Mouse (Mus musculus) mouse trophoblast stem cell (cell line): ENCODE results near the gene Lig4.

Experiments used
- in situ Hi-C, 2 experiments: fragments of 300-500 bp; cut with MseI, MboI; formaldehyde crosslinking; loops; 2 replicates in 1 of 2; 3 replicates in 1 of 2; pipeline ENCODE4 v1.15.1; 2025

The Lig4 gene

DNA sequence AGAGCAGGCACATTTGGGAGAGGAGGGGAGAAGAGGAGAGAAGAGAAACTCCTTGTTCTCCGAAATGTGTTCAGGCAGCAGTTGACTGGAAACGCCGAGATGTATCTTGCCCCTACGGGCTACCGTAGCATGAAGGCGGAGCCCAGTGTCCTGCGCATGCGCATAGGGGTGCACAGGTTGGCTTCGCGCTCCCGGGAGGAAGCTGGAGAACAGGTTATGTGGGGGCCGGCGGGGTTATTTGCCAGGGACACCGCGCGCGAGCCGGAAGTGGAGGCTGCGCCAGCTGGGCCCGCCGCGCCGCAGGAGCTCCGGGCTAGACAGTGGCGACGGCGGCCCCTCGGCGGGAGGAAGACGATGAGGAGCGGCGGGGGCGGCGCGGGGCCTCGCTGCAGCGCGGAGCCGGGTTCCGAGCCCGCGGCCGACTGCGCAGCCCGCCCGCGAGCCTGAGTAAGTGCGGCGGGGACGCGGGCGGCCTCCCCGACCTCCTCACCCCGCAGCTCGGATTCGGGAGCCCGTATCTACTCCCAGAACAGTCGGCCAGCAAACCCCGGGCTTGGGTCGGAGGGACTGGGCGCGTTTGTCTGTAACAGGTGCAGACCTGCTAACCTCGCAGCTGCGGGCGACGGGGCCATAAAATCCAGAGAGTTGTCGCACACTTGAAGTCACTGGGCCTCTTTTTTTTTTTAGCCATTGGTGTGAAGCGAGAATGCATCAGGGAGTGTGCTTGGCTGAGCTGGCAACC is at the start of gene Lig4, which contains the start of gene Abhd13:
TSS of gene Lig4 (minus strand) at position 114 of the 742 bp plus-strand sequence.
TSS of gene Abhd13 (plus strand) at position 135 of the 742 bp plus-strand sequence.
- in situ Hi-C loops = no loop called here

DNA sequence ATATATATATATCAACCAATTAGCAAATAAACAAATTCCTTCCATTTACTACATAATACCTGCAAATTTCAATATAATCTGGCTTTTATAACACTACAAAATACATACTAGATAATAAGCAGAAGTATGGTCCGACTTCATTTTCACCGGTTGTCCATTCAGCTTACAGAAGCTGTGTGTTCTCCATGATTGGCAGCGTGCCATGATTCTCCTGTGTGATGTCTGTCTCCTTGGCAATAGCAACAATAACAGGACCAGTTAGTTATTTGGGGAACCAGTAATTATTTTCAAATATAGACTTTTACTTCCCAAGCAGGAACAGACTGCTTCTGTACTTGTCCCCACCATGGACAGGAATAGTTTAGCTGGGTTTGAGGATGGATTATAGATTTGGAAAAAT is 39.7 kb upstream of the Lig4 start:
- in situ Hi-C loops = no loop called here

DNA sequence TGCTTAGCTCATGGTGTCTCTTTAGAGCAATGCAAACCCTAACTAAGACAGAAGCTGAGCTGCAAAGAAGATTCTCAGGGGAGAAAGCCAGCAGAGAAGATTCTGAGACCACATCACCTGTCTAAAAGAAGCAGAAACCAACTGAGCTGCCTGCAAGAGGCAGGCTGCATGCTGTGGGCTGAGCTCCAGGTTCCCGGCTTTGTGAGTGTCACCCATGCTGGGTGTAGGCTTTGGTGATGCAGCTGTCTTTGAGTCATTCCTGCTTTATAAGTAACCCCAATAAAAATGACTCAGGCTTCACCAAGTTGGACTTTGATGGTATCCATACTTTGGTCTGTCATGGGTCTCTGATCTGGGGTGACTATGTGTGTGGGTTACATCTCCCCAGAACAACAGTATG is 38.8 kb upstream of the Lig4 start:
- in situ Hi-C loops = no loop called here

DNA sequence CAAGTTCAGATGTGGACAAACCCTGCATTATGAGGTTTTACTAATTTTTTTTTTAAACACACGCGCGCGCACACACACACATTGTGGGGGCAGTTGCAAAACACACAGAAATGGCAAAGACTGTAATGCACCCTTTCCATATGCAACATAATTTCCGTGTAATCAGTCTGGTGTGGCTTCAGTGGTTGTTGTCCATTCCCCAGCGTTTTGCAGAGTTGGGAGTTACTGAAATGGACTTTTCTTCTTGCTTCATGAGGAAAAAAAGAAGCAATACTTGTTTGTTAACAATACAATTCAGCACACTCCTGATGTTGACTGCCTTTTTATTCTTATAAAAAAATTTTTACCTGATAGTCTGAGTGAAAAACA is 30.2 kb upstream of the Lig4 start:
- in situ Hi-C loops = no loop called here

DNA sequence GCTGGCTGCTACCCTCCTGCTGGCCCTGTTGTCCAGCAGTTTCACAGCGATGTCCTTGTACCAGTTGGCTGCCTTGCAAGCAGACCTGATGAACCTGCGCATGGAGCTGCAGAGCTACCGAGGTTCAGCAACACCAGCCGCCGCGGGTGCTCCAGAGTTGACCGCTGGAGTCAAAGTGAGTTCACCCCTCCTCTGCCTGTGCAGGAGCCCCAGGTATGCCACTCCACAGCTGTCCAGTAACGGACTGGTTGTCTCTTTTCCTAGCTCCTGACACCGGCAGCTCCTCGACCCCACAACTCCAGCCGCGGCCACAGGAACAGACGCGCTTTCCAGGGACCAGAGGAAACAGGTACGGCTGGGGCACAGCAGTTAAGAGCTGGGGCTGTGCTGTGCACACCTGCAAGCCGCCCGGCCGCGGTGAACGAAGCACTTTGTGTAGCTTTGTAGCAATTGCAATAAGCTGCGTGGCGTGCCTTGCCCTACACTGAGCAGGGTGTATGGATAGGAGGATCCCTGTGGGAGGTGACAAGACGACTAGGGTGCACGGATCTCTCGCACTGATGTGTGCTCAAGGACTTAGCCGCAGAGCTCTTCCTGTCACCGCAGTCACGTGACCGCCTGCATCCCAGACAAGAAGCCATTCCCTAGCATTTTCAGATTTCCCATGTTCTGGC is 29.6 kb upstream of the Lig4 start:
- in situ Hi-C loops = no loop called here

DNA sequence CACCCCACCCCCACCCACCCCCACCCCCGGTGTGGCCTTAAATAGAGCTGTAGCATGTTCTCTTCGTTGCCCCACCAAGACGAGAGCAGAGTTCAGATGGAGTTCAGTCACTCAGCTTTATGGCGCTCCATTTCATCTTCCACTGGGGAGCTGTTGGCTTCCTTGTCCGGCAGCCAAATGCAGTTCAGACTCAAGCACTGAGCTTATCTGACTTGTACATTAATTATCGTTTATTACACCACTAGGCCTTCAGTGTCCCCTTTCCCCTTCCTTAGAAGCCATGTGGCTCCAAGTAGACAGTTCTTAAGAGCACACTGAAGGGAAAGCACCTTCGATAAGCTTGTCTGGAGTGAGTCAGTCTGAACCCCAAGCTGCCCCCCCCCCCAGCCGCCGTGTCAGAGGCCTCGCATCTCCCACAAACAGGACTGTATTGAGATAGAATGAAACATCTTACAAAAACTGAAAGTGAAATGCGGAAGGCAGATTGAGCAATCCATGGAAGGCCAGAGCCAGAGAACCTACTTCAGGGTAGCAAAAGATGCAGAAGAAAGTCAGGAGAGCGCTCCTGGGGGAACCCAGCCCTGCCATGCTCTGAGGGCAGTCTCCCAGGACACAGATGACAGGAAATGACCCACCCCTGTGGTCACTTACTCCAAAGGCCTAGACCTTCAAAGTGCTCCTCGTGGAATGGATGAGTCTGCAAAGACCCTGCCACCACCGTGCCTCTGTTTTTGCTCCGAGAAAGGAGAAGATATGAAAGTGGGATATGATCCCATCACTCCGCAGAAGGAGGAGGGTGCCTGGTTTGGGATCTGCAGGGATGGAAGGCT is 28.9 kb upstream of the Lig4 start, which contains the start of gene Tnfsf13b:
TSS of gene Tnfsf13b (plus strand) at position 312 of the 830 bp plus-strand sequence.
- in situ Hi-C loops = no loop called here

DNA sequence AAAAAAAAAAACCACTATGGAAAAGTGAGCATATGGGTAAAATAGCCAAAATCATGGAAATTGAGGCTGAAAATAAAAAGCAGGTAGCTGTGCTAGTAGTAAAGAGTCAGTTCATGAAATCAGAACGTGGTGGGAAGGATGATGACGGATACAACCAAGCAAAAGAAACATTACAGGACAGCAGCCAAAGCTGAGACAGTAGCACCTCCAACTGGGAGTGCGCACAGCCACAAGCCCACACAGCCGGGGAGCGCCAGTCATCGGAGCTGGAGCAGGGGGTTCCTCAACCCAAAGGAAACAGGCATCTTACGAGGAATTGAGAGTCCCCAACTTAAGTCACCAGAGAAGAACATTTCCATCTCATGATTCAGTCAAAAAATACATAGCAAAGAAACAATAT is 26.6 kb upstream of the Lig4 start:
- in situ Hi-C loops = no loop called here

DNA sequence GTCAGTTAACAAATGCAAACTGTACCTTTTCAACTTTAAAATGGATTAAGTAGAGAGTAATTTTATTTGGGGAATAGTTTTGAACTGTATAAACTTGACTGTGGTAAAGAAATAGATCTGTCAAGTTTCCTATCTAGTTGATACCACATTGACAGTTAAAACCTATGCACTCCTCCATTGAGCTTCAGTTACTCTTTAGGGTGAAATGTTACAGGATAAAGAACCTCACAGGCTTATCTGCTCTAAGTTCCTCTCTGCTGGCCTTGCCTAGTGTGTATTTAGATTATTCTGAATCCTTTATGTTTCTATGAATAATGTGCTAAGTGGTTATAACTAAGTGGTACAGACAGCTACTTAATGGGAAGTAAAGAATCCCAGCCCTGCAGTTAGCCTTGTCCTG is 2.7 kb upstream of the Lig4 start:
- in situ Hi-C loops = no loop called here

DNA sequence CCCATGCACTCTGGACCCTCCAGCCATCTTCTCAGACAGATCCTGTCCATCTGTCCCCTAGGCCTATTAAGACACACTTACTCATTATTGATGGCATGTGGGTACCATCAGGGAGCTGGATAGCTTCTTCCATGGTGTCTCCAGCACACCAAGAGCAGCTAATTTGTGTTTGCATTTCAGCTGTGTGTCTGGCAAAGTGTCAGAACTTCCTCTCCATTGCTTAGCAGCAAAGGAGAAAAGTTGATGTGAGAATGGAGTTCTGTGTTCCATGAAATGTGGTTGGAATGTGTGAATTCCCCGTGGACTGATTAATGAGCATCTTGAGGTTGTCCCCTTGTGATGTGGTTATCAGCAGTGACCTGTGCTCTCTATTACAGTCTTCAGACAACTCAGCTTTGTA is 2.3 kb upstream of the Lig4 start:
- in situ Hi-C loops = no loop called here

DNA sequence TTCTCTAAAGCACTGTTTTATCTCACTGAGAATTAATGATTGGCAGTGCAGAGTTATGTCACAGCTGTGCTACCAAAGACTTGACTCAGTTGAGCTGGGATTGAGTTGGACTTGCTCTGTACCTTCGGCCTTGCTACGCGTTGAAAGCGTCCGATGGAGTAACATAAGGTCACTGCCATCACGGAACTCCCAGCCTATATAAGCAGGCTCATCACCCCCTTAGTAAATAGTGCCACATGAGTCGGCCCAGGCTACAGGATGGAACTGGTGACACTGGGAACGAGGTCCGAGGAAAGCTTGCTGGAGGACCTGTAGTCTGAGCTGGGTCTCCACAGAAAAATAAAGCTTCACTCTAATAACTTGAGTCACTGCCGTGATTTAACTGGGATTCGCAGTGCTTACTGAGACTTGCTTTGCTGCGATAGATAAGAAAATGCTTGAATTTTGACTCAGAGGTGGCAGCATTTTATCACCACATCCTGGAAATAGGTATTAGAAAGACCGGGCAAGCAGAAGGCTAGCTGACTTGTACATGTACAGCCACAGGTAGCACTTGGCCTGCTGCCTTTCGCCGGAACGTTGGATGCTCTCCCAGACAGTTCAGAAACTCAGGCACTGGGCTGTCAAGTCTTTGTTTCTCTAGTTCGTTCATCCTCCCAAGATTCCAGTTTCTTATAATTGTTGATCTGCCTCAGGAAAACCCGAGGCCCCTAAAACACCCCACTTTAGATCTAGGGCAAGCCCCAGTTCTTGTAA is 1.2 kb upstream of the Lig4 start:
- in situ Hi-C loops = no loop called here

DNA sequence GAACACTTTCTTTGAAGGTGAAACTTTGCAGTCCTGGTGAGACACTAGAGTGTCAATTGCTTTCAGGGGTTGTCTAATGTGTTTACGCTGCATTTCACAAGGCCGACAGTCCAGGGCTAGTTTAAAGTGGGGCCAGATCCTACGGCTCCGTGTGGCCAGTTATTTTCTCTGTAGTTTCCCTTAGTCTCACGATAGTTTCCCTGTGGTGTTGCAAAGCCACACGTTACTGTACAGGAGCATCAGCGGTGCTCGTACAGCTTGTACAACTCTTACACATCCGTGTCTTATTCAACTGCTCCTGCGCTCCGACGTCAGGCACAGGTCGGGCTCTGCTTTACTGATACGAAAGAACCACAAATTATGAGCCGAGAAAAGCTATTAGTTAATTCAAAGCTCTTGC is 470 bp downstream of the Lig4 start:
- in situ Hi-C loops = no loop called here

DNA sequence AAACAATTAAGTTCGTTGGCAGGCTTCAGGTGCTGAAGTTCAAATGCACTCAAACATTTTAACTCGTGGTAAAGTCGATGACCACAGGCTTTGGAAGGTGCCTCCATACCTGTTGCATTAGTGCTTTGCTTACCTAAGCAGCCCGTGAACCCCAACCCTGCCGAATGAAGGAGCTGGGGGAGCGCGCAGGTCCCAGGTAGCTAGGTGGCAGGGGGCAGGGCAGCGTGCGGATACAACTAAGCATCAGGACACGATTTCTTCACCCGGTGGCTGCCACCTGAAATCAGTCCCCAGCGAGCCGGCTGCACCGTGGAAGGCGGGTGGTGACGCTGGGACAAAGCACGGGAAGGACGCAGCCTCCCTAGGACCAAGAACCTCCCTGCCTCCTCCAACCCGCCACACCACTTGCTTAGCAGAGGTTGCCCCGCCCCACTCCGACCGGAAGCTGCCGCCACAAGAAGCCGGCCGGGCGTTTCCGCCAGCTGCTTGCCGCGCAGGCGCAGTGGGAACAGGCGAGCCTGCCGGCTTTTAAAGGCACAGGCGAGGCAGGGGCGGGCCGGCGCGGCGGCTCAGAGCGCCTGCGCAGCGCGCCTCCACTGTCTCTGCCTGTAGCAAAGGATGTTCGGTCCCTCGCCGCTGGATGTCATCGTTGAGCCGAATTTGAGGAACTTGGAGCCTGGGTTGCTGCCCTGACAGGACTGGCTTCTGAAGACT is 1.4 kb downstream of the Lig4 start:
- in situ Hi-C loops = no loop called here

DNA sequence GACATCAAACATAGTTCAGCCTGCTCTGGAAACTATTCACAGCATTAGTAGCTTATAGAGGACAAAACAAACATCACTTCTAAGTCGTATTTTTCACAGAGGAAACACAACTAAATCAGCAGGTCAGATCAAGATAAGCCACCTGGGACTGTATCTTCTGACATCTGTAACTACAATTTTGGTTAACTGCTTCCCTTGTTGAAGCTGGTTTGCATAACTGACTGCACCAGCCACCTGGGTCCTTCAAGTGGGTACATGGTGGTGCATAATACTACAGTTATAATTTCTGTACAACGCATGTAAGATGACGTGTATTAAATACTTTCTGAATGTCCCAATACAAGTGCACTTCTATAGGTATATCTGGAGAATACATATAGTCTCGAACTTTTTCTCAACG is 2.2 kb downstream of the Lig4 start:
- in situ Hi-C loops = no loop called here

DNA sequence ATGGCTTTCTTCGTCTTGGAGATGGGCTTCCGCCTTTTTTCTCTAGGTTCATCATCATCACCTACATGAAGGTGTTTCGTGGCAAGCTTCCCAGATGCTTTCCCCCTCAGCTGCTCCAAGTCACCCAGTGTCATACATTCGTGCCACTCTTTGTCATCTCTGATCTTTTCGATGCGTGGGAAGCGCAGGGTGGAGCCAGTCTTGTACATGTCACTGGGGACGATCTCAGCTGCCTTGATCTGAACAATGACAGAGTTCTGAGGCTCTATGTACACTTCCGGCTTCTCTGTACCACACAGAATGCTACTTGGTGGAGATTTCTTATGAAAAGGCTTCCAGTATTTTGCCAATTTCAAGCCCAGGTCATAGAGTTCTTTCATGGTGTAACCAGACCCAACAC is 5.6 kb downstream of the Lig4 start:
- in situ Hi-C loops = no loop called here

DNA sequence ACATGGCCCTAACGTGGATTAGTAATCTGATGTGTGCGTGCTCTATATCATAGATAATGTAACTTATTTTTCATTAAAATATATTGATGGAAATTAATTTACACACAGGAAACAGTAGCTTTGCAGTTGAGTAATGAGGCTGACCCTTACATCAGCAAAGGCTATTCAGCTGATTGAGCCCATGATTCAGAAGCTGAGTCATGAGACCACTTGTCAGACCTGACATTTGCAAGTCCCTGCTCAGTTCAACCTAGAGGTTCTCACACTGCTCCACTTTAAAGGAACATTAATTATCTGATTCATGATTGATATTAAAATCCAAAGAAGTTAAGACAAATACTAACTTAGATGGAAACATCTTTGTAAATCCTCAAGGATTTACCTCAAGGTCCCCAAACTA is 17.6 kb downstream of the Lig4 start:
- in situ Hi-C loops = no loop called here

DNA sequence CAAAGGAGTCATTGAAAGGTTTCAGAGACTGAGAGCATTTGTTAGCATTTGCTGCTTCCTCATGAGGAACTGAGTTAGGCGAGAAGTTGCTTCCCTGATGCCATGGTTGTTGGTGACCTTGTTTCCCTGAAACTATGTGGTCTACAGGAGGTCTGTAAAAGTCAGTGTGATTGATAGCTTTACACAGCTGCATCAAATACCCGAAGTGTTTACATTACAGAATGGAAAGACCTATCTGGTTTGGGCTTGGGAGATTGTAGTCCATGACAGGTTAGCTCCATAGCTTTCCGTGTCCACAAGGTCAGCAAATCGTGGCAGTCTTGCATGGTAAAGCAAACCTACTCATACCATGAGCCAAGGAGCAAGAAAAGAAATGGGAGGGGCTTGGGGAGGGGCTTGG is 19.1 kb downstream of the Lig4 start:
- in situ Hi-C loops = no loop called here

DNA sequence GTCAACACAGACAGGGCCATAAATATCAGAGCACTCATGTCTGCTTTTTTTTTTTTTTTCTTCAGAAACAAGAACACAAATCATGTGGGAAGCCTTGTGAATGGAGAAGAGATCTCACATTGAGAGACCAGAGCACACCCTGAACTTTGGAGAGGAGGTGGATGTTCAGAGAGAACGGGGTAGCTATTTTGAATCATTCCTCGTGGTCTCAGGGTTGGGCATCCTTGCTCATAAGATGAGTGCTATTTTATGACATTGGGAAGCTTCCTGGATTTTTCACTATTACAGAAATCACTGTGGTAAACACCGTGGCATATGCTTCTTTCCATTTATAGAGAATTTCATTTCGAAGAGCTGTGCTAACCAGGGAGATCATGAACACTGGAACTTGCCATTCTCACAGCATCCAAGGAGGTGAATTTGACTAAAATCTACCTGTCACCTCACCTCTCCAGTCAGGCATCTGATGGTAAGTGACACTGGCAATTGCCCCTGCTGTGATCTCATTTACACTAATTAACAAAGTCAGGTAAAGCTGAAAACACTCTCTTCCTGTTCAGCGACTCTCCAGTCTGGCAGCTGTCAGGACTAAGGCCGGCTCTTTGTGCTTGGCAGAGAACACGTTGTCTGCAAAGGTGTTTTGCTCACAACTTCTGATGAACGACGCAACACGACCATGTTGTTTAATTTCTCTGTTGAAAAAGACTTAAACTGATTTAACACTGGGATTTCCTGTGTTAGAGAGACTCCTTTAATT is 28.2 kb downstream of the Lig4 start:
- in situ Hi-C loops = loop anchor here (25.0 kb wide), 2 partner anchors 612 to 712 kb away; no protein-coding TSS in a partner anchor

DNA sequence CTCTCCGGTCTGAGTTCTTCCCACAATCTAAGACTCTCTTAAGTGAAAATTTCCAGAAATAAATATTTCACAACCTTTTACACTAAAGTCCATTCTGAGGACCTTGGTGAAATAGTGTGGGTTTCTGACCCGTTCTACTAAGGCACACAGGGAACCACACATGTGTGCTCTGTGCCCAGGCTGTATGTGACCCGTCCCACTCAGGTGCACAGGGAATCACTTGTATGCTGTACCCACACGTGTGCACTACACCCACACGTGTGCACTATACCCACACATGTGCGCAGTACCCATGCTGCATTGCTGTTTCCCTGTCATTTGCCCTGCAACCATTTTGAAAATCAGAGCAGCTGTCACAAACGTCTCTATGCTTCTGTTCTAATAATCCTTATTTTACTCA is 41.9 kb downstream of the Lig4 start:
- in situ Hi-C loops = loop anchor here (25.0 kb wide), 2 partner anchors 598 to 698 kb away; no protein-coding TSS in a partner anchor

DNA sequence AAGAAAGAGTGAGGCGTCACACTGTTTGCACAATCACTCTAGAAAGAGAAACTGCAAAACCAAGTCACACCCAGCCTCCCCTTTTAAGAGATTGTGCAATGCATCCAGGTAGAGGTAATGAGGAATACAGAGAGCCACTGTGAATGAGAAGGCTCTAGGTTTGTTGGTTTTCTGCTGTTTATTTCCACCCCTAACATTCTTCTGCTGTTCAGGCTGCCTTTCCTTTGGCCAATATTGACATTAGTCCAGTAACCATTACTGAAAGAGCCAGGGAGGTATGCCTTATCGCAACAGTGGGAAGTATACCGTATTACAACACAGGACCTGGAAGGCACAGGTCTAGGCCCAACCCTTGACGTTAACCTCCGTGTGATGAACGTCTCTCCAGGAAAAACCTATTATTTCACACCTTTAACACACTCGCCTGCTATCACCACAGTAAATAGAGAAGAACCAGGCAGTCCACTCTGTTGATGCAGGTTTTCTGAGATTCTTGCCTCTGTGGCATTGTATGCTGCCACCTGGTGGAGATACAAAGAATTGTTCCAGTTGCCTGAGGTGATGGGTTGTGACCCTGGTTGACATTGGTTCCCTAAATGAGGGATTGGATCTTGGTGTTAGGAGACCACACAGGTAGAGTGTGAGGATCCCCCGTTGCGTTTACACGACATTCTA is 42.5 kb downstream of the Lig4 start:
- in situ Hi-C loops = loop anchor here (25.0 kb wide), 2 partner anchors 598 to 698 kb away; no protein-coding TSS in a partner anchor
